11 mouse cellular contexts compared by ENCODE assay signal in the genomic region with DNA sequence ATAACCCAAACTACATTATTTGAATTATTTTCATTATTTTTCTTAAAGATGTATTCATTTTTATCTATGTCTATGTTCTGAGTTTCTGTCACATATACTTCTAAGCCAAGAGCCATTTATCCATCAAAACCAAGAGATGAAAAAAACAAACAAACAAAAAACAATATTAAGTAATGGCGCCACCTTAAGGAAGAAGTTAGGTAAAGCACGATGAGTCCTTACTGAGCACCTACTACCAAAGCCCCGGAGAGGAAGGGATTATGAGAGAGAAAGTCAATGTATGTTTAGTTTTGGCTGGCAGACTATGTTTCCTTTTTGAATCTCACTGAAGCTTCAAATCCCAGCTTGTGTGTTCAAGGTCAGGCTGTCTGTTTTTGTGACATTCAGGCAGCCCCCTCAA.
DNase-seq lines count a peak whose midpoint lies in the region; ATAC-seq and TF ChIP-seq lines count a peak whose summit lies in the region.
"Had no signal": no experiment of that assay in that cellular context is flagged by ENCODE, and none has a peak within 500 bp of the region (broad histone marks: within the 10 kb centered on the region; RNA-seq: fewer than 3 reads in every experiment).

No protein-coding gene starts in this region.

- no peaks in the 10 kb centered on the region for H3K36me3 ChIP-seq in kidney, postnatal 0 days (ENCODE audit: insufficient read depth, low read length)
- H3K36me3 ChIP-seq in heart, postnatal 0 days (replicated peaks; ENCODE audit: control insufficient read depth, insufficient read depth, low read length): no peaks in the 10 kb centered on the region
- H3K36me3 ChIP-seq: limb, embryonic 12.5 days had no signal

- intact Hi-C loops in heart, postnatal 14 days (cut with DNase I): loop anchor here (5.0 to 10.0 kb wide), 3 partner anchors 58 to 545 kb away; no protein-coding TSS in a partner anchor
- intact Hi-C loops in left cerebral cortex, postnatal 4 days (cut with DNase I): no loop called here

- DNase-seq in heart, adult 11 months: peak; percentile 72
- DNase-seq in heart, postnatal 14 days: no peak
- no peak for DNase-seq in kidney, postnatal 0 days (ENCODE audit: low spot score)
- no peak for DNase-seq in kidney, adult 8-10 months
- DNase-seq in Patski (ENCODE audit: low read depth, low spot score): no peak
- peak; percentile 45 for DNase-seq in heart, postnatal 0 days (ENCODE audit: low spot score)
- no peak for DNase-seq in B cell, adult 2 months
- no peak for DNase-seq in left cerebral cortex, postnatal 4 days
- DNase-seq: lung, postnatal 14 days had no signal

- in situ Hi-C loops in Patski (cut with MboI; ENCODE audit: low pct_unique_long_range_greater_than_20kb): no loop called here

- POLR2A ChIA-PET in Patski (lab: Charles Lee): no interaction called here

- H3K9me3 ChIP-seq in kidney, postnatal 0 days (replicated peaks; ENCODE audit: low read length): no peaks in the 10 kb centered on the region
- H3K9me3 ChIP-seq in heart, postnatal 0 days (replicated peaks; ENCODE audit: control insufficient read depth, low read length): no peaks in the 10 kb centered on the region
- H3K9me3 ChIP-seq: limb, embryonic 12.5 days had no signal

- CTCF ChIA-PET in Patski (lab: Charles Lee): no interaction called here

- no peak for TF ChIP-seq EP300 in heart, postnatal 0 days (IDR thresholded peaks at IDR 0.05; ENCODE audit: low read depth)

- peak overlapping the region; percentile 44; the same call in 1 of the 2 replicates for H3K27ac ChIP-seq in kidney, postnatal 0 days
- H3K27ac ChIP-seq in heart, postnatal 0 days (ENCODE audit: low read depth): peak overlapping the region; percentile 41; the same call in 1 of the 2 replicates
- H3K27ac ChIP-seq: limb, embryonic 12.5 days had no signal

- 49% methylated on average over 3 of the region's 3 CpGs for WGBS in kidney, postnatal 0 days
- WGBS in heart, postnatal 0 days: 32% methylated on average over 3 of the region's 3 CpGs

- H3K4me3 ChIP-seq in kidney, postnatal 0 days (replicated peaks; ENCODE audit: low read depth, low read length): no peak overlapping the region
- no peak overlapping the region for H3K4me3 ChIP-seq in heart, postnatal 0 days (ENCODE audit: low read depth, low read length)
- H3K4me3 ChIP-seq: limb, embryonic 12.5 days; myocyte had no signal

- ATAC-seq in kidney, postnatal 0 days (replicated peaks; ENCODE audit: low FRiP score, low read depth): no peak
- no peak for ATAC-seq in Patski
- no peak for ATAC-seq in heart, postnatal 0 days (ENCODE audit: insufficient read depth, low read depth)

- no peak overlapping the region for H3K9ac ChIP-seq in kidney, postnatal 0 days (ENCODE audit: low read depth, low read length)
- H3K9ac ChIP-seq in heart, postnatal 0 days (replicated peaks; ENCODE audit: low read depth, low read length): no peak overlapping the region
- H3K9ac ChIP-seq: limb, embryonic 12.5 days had no signal

- H3K27me3 ChIP-seq in kidney, postnatal 0 days (ENCODE audit: insufficient read depth, low read length): no peaks in the 10 kb centered on the region
- no peaks in the 10 kb centered on the region for H3K27me3 ChIP-seq in Patski
- no peaks in the 10 kb centered on the region for H3K27me3 ChIP-seq in heart, postnatal 0 days (ENCODE audit: control insufficient read depth, insufficient read depth, low read length)
- H3K27me3 ChIP-seq: limb, embryonic 12.5 days had no signal

- peak; percentile 64 for TF ChIP-seq CTCF in kidney, postnatal 0 days (IDR thresholded peaks at IDR 0.05; ENCODE audit: low read depth)
- peak; percentile 37 for TF ChIP-seq CTCF in Patski (IDR thresholded peaks at IDR 0.05)
- TF ChIP-seq CTCF in heart, postnatal 0 days (IDR thresholded peaks at IDR 0.05; ENCODE audit: low read depth): peak; percentile 52

- H3K4me2 ChIP-seq in kidney, postnatal 0 days (ENCODE audit: low read length): no peak overlapping the region
- H3K4me2 ChIP-seq in heart, postnatal 0 days (ENCODE audit: low read depth, low read length): no peak overlapping the region
- H3K4me2 ChIP-seq: limb, embryonic 12.5 days had no signal

- no peaks in the 10 kb centered on the region for H3K4me1 ChIP-seq in kidney, postnatal 0 days (replicated peaks; ENCODE audit: insufficient read depth, low read length)
- peaks cover 18% of the 10 kb centered on the region for H3K4me1 ChIP-seq in heart, postnatal 0 days (ENCODE audit: control insufficient read depth, insufficient read depth)

Comparison
In these comparisons a context has a peak if more than half of its experiments do, and no peak if none do; other contexts are left out.
1. DNase-seq: peak in heart, adult 11 months (single experiment) and heart, postnatal 0 days (single experiment); none in heart, postnatal 14 days (0 of 2), kidney, postnatal 0 days (single experiment), kidney, adult 8-10 months (0 of 2), Patski (single experiment), B cell, adult 2 months (0 of 2) and left cerebral cortex, postnatal 4 days (single experiment).
2. Peak in every context shown above with its lines, with median percentiles within 50 percentile points of each other: CTCF ChIP-seq.